Mouse (Mus musculus) kidney, postnatal 36 days (tissue): ENCODE data around the gene Zdhhc1.

Experiments
- DNase-seq, 2 experiments: peaks; one replicate each; pipeline ENCODE4 v3.0.0; 2021 to 2022; ENCODE audit warnings: mixed read lengths in 2 of 2

The Zdhhc1 gene

GRCm38 (mm10) chr8:105475742-105476141 is 21.0 kb downstream of the Zdhhc1 start:
- DNase-seq: no peak

- no peak for DNase-seq
Measured at GRCm38 (mm10) chr8:105475254-105475653, 21.4 kb downstream of the Zdhhc1 start.

- no peak for DNase-seq
Measured at GRCm38 (mm10) chr8:105474680-105475079, 22.0 kb downstream of the Zdhhc1 start.

GRCm38 (mm10) chr8:105473816-105474606 is 22.7 kb downstream of the Zdhhc1 start:
- peak; percentile 67 to 68 for DNase-seq

GRCm38 (mm10) chr8:105472983-105473382 is 23.7 kb downstream of the Zdhhc1 start:
- DNase-seq: no peak

GRCm38 (mm10) chr8:105472414-105472932 is 24.2 kb downstream of the Zdhhc1 start:
- DNase-seq: no peak

- peak; percentile 96 for DNase-seq
Measured at GRCm38 (mm10) chr8:105471314-105472015, 25.2 kb downstream of the Zdhhc1 start, which contains the start of gene Tppp3. Gene Tppp3, minus strand, starts transcription at chr8:105471526.

- DNase-seq: no peak
Measured at GRCm38 (mm10) chr8:105470681-105471313, 25.9 kb downstream of the Zdhhc1 start.

- DNase-seq: no peak
Measured at GRCm38 (mm10) chr8:105470262-105470661, 26.4 kb downstream of the Zdhhc1 start.

- no peak for DNase-seq
Measured at GRCm38 (mm10) chr8:105469816-105470215, 26.9 kb downstream of the Zdhhc1 start.

- DNase-seq: no peak
Measured at GRCm38 (mm10) chr8:105469041-105469695, 27.5 kb downstream of the Zdhhc1 start.

- DNase-seq: no peak
Measured at GRCm38 (mm10) chr8:105468002-105468720, 28.5 kb downstream of the Zdhhc1 start.

- DNase-seq: no peak
Measured at GRCm38 (mm10) chr8:105467396-105467985, 29.2 kb downstream of the Zdhhc1 start.

- no peak for DNase-seq
Measured at GRCm38 (mm10) chr8:105466700-105467291, 29.9 kb downstream of the Zdhhc1 start.

- DNase-seq: no peak
Measured at GRCm38 (mm10) chr8:105466246-105466645, 30.5 kb downstream of the Zdhhc1 start.

GRCm38 (mm10) chr8:105464595-105464994 is 32.1 kb downstream of the Zdhhc1 start:
- no peak for DNase-seq

GRCm38 (mm10) chr8:105461085-105461803 is 35.5 kb downstream of the Zdhhc1 start:
- no peak for DNase-seq

GRCm38 (mm10) chr8:105455218-105455617 is 41.5 kb downstream of the Zdhhc1 start:
- no peak for DNase-seq

- DNase-seq: no peak
Measured at GRCm38 (mm10) chr8:105454088-105454487, 42.6 kb downstream of the Zdhhc1 start.

GRCm38 (mm10) chr8:105453296-105453695 is 43.4 kb downstream of the Zdhhc1 start:
- DNase-seq: no peak
